Comparison of ENCODE assay signal across 18 mouse cellular contexts in the genomic region with DNA sequence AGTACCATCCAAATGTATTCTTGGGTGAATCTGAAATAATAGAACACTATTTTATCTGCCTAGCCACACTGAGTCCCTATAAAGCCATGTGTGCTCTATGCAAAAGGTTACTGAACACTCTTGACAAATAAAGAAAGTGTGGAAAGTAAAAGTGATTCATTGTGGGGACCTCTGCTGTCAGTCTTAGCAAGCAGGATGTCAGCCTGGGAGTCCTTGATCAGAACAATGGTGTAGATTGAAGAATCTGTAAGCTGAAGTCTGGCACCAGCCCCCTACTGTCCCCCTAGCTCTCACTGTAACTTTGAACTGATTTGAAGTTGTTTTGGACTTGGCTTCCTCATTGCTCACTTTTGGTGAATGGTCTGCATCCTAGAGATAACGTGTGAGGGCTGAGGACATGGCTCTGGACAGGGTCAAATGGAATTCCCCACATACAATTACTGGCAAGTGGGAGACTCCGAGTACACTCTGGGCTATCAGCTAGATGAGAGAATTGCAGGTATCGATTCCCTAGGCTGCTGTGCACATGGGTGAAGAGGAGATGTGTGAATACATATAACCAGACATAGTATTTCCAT. TPM values are rescaled to one million over a fixed set of nuclear protein-coding genes. Genes with fewer than 3 reads are reported as not detected.
DNase-seq lines count a peak whose midpoint lies in the region; ATAC-seq and TF ChIP-seq lines count a peak whose summit lies in the region.
"Had no signal": no experiment of that assay in that cellular context is flagged by ENCODE, and none has a peak within 500 bp of the region (broad histone marks: within the 10 kb centered on the region; RNA-seq: fewer than 3 reads in every experiment).

No protein-coding gene starts in this region.

- peak overlapping the region; percentile 43 for H3K27ac ChIP-seq in MEL (ENCODE audit: control insufficient read depth, low read depth, low read length)
- H3K27ac ChIP-seq in limb, embryonic 10.5 days: 0 out of 2 replicates have a peak overlapping the region, but pooled peaks have one; percentile 7
- H3K27ac ChIP-seq: limb, embryonic 15.5 days had no signal

- DNase-seq in B cell, adult 2 months: peak; percentile 29 to 39
- DNase-seq in MEL (ENCODE audit: low read depth, low spot score): peak; percentile 36
- DNase-seq in limb, embryonic 10.5 days (ENCODE audit: low spot score): no peak
- DNase-seq in kidney, postnatal 10 days: no peak
- DNase-seq in testis, postnatal 14 days (ENCODE audit: low spot score): no peak
- DNase-seq in gastrocnemius, postnatal 36 days: no peak
- DNase-seq: adrenal gland, adult 8-10 months; cerebellum, postnatal 10 days; embryo, embryonic 11 days; heart, postnatal 4 days; kidney, adult 11 months; lung, postnatal 10 days had no signal

- no peak for TF ChIP-seq RAD21 in MEL (IDR thresholded peaks at IDR 0.05; ENCODE audit: low read depth, low read length)

- no peak for TF ChIP-seq POLR2A in MEL (IDR thresholded peaks at IDR 0.05; ENCODE audit: control insufficient read depth in 1 of 2, insufficient read depth in 1 of 2, low read depth in 1 of 2, low read length in 2 of 2, poor library complexity in 1 of 2)

- 80% methylated on average over 3 of the region's 3 CpGs for WGBS in limb, embryonic 10.5 days

- intact Hi-C loops in gastrocnemius, postnatal 36 days (cut with DNase I): no loop called here

- H3K9ac ChIP-seq in MEL (ENCODE audit: control insufficient read depth, low read depth, low read length, poor library complexity, severe bottlenecking): peak overlapping the region; percentile 81; the same call in 1 of the 2 replicates
- H3K9ac ChIP-seq: heart, embryonic 12.5 days; limb, embryonic 15.5 days had no signal

- peaks cover 28% of the 10 kb centered on the region for H3K79me2 ChIP-seq in MEL (ENCODE audit: control insufficient read depth, insufficient read depth, low read length, poor library complexity)

- TF ChIP-seq EP300 in MEL (IDR thresholded peaks at IDR 0.05; ENCODE audit: low read depth in 1 of 2, low read length in 2 of 2): peak; percentile 34 to 62

- H3K36me3 ChIP-seq in megakaryocyte, embryonic 14.5 days (replicated peaks; ENCODE audit: low read length): peaks cover 3% of the 10 kb centered on the region
- peaks cover 14 to 49% of the 10 kb centered on the region in 2 experiments for H3K36me3 ChIP-seq in MEL (ENCODE audit: control insufficient read depth in 1 of 2, insufficient read depth in 2 of 2, low read length in 2 of 2)
- H3K36me3 ChIP-seq in limb, embryonic 10.5 days: no peaks in the 10 kb centered on the region
- H3K36me3 ChIP-seq: heart, embryonic 12.5 days; limb, embryonic 15.5 days had no signal

- H3K9me3 ChIP-seq in megakaryocyte, embryonic 14.5 days: no peaks in the 10 kb centered on the region
- H3K9me3 ChIP-seq in MEL (replicated peaks; ENCODE audit: insufficient read depth, low read length): no peaks in the 10 kb centered on the region
- H3K9me3 ChIP-seq in limb, embryonic 10.5 days (replicated peaks): no peaks in the 10 kb centered on the region
- H3K9me3 ChIP-seq: heart, embryonic 12.5 days; limb, embryonic 15.5 days had no signal

- no peak for TF ChIP-seq CTCF in MEL (IDR thresholded peaks at IDR 0.05 in 2 of 3, conservative IDR thresholded peaks at IDR 0.05 in 1 of 3; ENCODE audit: control insufficient read depth in 1 of 3, insufficient read depth in 1 of 3, low read depth in 2 of 3, low read length in 3 of 3, poor library complexity in 1 of 3, severe bottlenecking in 1 of 3)

- H3K4me1 ChIP-seq in megakaryocyte, embryonic 14.5 days: peaks cover 78% of the 10 kb centered on the region
- peaks cover 40 to 48% of the 10 kb centered on the region in 2 experiments for H3K4me1 ChIP-seq in MEL (ENCODE audit: control insufficient read depth in 1 of 2, insufficient read depth in 2 of 2, low read length in 2 of 2)
- peaks cover 65% of the 10 kb centered on the region for H3K4me1 ChIP-seq in limb, embryonic 10.5 days

- H3K27me3 ChIP-seq in megakaryocyte, embryonic 14.5 days (replicated peaks): no peaks in the 10 kb centered on the region
- H3K27me3 ChIP-seq in MEL (ENCODE audit: control insufficient read depth in 1 of 2, insufficient read depth in 2 of 2, low read length in 2 of 2): no peaks in the 10 kb centered on the region
- H3K27me3 ChIP-seq in limb, embryonic 10.5 days (ENCODE audit: low read depth, poor library complexity, severe bottlenecking): no peaks in the 10 kb centered on the region
- H3K27me3 ChIP-seq: heart, embryonic 12.5 days; limb, embryonic 15.5 days had no signal

- ATAC-seq in megakaryocyte, adult 5-6 weeks (ENCODE audit: poor library complexity, severe bottlenecking): no peak
- ATAC-seq: hindbrain, embryonic 16.5 days; midbrain, embryonic 16.5 days had no signal

- peak overlapping the region; percentile 1 for H3K4me3 ChIP-seq in megakaryocyte, embryonic 14.5 days (replicated peaks)
- peak overlapping the region; percentile 77 to 87; a peak in 2 of 4 replicates for H3K4me3 ChIP-seq in MEL (ENCODE audit: control insufficient read depth in 1 of 2, insufficient read depth in 1 of 2, low read depth in 2 of 2, low read length in 2 of 2)
- H3K4me3 ChIP-seq in limb, embryonic 10.5 days: no peak overlapping the region
- H3K4me3 ChIP-seq: heart, embryonic 12.5 days; limb, embryonic 15.5 days had no signal

TF ChIP-seq in MEL, 35 proteins besides CTCF, POLR2A, EP300 and RAD21:
- no peak for TF ChIP-seq KAT2A (conservative IDR thresholded peaks at IDR 0.05; ENCODE audit: low read depth, low read length)
- TF ChIP-seq GATA1 (IDR thresholded peaks at IDR 0.05; ENCODE audit: low read depth, low read length): 0 out of 2 replicates have a peak, but pooled peaks have one; percentile 13
- TF ChIP-seq MAX (IDR thresholded peaks at IDR 0.05; ENCODE audit: low read length): no peak
- TF ChIP-seq MYC (IDR thresholded peaks at IDR 0.05; ENCODE audit: low read depth, low read length): no peak; the same call in 1 of the 2 replicates
- TF ChIP-seq TAL1 (IDR thresholded peaks at IDR 0.05; ENCODE audit: low read length): peak; percentile 78
- no peak for TF ChIP-seq ZMIZ1 (IDR thresholded peaks at IDR 0.05; ENCODE audit: low read depth, low read length)
- TF ChIP-seq TBP (IDR thresholded peaks at IDR 0.05; ENCODE audit: low read depth, low read length): no peak
- no peak for TF ChIP-seq USF2 (IDR thresholded peaks at IDR 0.05; ENCODE audit: borderline replicate concordance in 1 of 2, insufficient read depth in 1 of 2, low read depth in 1 of 2, low read length in 2 of 2)

RNA-seq across cellular contexts. Expression of gene Aff3, which starts 2.0 kb away (rescaled TPM):
- 0.92 and 4.4 TPM in 2 replicates for polyA plus RNA-seq in megakaryocyte, embryonic 14.5 days (2012; ENCODE audit: insufficient read depth, low replicate concordance)
- 2.2 and 2.6 TPM in 2 replicates for total RNA-seq in megakaryocyte, adult 5-6 weeks (2015)
- 2.2 and 2.4 TPM in 2 replicates for total RNA-seq in megakaryocyte, adult 5-6 weeks (2017)
- total RNA-seq in MEL (2012; rRNA removed): 25.4 TPM in 2 replicates
- 10 to 100 TPM; 18.5 to 41.1 TPM for polyA plus RNA-seq in MEL (2012; ENCODE audit: insufficient read depth in 1 of 2, insufficient read length in 2 of 2, low read depth in 1 of 2, low replicate concordance in 2 of 2, missing spikeins in 1 of 2)
- polyA plus RNA-seq in limb, embryonic 10.5 days (2016; fragmentation: Nextera tagmentation; extraction: Ambion mirVana): 33.9 and 38.8 TPM in 2 replicates
- 1 to 10 TPM; 1.8 to 1.9 TPM for total RNA-seq in gastrocnemius, postnatal 36 days (2021)

Comparison
In these comparisons a context has a peak if more than half of its experiments do, and no peak if none do; other contexts are left out.
1. DNase-seq: peak in B cell, adult 2 months (2 of 2) and MEL (single experiment); none in limb, embryonic 10.5 days (single experiment), kidney, postnatal 10 days (single experiment), testis, postnatal 14 days (single experiment) and gastrocnemius, postnatal 36 days (0 of 2).